Mouse (Mus musculus) left cerebral cortex, adult 2 months (tissue): Measurements from ENCODE around the gene Fras1. TPM values are rescaled to one million over a fixed set of nuclear protein-coding genes. Genes with fewer than 3 reads are reported as not detected.

Experiments
- DNase-seq, 2 experiments: peaks; one replicate each; pipeline ENCODE4 v3.0.0; 2021 to 2022; ENCODE audit warnings: low spot score in 2 of 2, mixed read lengths in 1 of 2; ENCODE audit errors: extremely low spot score in 1 of 2
- H3K27ac ChIP-seq: fragments of 200-600 bp; 2 replicates; pipeline ENCODE4 v1.8.1; 2022
- H3K4me3 ChIP-seq: fragments of 200-600 bp; 2 replicates; pipeline ENCODE4 v1.8.1; 2022
- CTCF ChIP-seq: fragments of 200-600 bp; IDR thresholded peaks from 2 replicates; pipeline ENCODE4 v1.8.1; 2022; ENCODE audit warnings: antibody characterized with exemption, mild to moderate bottlenecking, moderate library complexity
- intact Hi-C: fragments of 180-260 bp; cut with DNase I; formaldehyde crosslinking; loops from one replicate; pipeline ENCODE4 v1.15.1; 2025
- total RNA-seq, 2 experiments: library from RNA; stranded (reverse); gene quantifications; 2 replicates each; pipeline ENCODE4 v1.2.3; 2021

The Fras1 gene
- total RNA-seq, 2 experiments from 2014 or later: 23.0 to 25.2 TPM

DNA sequence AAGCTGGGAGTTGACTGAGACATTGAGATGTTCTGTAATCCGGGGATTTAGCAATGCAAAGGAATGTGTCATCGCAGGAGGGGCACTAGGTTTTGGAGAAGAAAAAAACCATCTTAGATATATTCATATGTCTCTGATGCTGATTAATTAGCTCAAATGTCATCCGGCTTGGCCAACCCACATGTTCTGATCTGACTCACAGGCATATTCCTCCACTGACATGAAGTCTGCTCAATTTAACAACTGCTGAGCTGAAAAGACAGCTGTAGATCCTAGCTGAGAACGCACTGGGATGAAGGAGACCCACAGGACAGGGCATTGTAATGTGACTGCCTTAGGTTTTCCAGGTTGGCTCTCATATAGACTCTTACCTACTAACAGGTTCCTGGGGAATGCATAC, 128.0 kb downstream of the Fras1 start:
- intact Hi-C loops: no loop called here
- Histone ChIP-seq H3K4me3 (no peak overlapping the region), H3K27ac (no peak overlapping the region)
- TF ChIP-seq CTCF: no peak
- no peak for DNase-seq

GRCm38 (mm10) chr5:96502400-96502799, 128.6 kb downstream of the Fras1 start:
- no peak overlapping the region for H3K4me3 ChIP-seq
- no peak for DNase-seq
- H3K27ac ChIP-seq: no peak overlapping the region
- intact Hi-C loops: no loop called here
- no peak for TF ChIP-seq CTCF

DNA sequence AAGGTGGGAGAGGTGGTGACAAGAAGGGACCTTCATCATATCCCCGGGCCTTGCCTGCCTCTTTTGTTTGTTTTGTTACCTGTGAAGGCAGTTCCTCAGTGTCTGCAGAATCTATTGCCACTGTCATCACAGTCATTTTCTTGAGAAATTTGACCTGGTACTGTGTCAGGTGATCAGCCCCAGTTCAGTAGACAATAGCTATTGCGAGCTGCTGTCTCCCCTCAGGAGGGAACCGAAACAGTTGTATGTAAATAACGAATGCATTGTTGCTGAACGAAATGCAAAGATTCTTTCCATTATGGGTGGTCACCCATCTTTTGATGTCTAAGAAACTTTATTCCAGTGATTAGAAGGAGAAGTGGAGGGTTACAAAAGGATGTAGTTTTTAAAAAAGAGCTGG, 137.2 kb downstream of the Fras1 start:
- intact Hi-C loops: no loop called here
- DNase-seq: no peak
- no peak overlapping the region for H3K27ac ChIP-seq

DNA sequence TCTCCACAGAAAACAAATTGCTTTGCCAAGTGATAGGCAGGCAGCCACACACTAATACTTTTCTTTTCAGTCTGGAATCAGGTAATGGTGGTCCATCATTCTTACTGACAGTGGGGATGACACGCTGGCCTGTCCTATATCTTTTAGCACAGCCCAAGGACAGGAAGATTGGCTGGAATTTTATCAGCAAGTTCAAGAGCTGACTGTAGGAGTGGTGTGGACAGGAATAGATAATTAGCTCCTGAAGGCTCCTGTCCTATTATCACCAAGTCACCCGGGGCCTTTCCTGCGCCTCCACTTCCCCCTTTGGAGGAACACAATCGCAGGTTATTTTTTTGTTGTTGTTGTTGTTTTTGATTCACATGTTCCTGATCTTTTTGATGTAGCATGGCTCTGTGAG, 139.6 kb downstream of the Fras1 start:
- no peak overlapping the region for H3K27ac ChIP-seq
- H3K4me3 ChIP-seq: no peak overlapping the region
- DNase-seq: no peak
- intact Hi-C loops: no loop called here
- no peak for TF ChIP-seq CTCF

More for the DNA sequence above, 137.2 kb downstream of the Fras1 start:
- H3K4me3 ChIP-seq: no peak overlapping the region
- no peak for TF ChIP-seq CTCF

GRCm38 (mm10) chr5:96515860-96516311, 142.1 kb downstream of the Fras1 start:
- DNase-seq: no peak
- Histone ChIP-seq H3K27ac (no peak overlapping the region), H3K4me3 (no peak overlapping the region)
- no peak for TF ChIP-seq CTCF
- intact Hi-C loops: no loop called here

DNA sequence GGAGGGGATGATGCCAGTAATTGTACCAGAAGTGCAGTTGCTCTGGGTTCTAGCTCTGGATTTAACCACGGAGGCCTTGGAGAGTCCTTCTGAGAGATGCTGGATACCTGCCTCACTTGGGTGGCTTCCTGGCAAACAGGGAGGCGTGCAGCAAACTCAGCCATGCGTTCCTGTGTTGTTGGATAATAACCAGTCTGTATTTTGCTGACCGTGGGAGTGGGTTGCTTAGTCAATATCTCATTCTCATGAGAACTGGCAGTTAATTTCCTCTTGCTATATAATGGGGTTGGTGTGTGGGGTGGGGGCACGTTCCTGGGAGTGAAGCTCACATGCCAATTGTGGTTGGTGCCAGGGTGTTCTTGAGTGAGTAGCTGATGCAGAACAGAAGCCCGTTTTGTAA, 142.6 kb downstream of the Fras1 start:
- TF ChIP-seq CTCF: no peak
- intact Hi-C loops: no loop called here
- Histone ChIP-seq H3K4me3 (no peak overlapping the region), H3K27ac (no peak overlapping the region)
- no peak for DNase-seq

DNA sequence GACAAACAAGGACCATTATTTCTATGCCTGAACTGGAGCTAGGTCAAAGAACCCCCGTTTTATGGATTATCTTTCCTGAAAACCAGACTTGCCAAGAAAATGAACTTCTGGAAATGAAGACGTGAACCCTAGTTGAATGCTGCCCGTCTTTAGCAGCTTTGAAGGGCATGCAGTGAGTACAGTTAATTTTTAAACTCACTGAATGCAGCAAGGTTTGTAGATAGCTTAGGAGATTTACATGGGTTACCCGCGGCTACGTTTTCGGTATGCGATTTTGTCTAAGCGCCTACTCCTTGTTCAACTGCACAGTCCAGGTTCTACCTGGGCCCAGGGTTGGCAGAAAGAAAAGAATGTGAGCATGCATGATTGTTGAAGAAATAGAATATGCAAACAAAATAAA, 147.8 kb downstream of the Fras1 start:
- DNase-seq: no peak
- Histone ChIP-seq H3K4me3 (no peak overlapping the region), H3K27ac (no peak overlapping the region)
- no peak for TF ChIP-seq CTCF
- intact Hi-C loops: no loop called here

DNA sequence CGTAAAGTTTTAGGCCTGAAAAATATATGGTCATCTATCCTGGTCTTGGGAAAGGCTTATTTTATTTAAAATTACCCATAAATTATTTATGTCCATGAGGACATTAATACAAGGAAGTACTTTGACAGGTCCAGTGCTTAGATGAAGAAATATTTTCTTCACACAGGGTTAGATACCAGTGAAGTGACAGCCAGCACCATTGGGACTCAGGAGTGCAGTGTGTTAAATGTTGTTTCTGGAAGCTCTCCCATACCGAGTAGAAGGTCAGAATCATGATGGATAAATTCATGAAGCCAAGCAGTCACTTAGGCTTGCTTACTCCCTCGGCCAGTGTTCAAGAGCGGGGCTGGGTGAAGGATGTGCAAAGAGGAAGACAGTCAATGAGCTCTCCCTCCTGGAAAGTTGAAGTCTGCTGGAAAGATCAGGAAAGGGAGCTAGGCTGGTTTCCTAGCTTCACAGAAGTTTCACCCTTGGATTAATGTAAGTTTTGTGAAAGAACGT, 149.2 kb downstream of the Fras1 start:
- H3K27ac ChIP-seq: no peak overlapping the region
- no peak for TF ChIP-seq CTCF
- intact Hi-C loops: no loop called here
- no peak for DNase-seq
- no peak overlapping the region for H3K4me3 ChIP-seq

- H3K4me3 ChIP-seq: no peak overlapping the region
- no peak overlapping the region for H3K27ac ChIP-seq
- intact Hi-C loops: no loop called here
- no peak for DNase-seq
- no peak for TF ChIP-seq CTCF
These were observed 154.5 kb downstream of the Fras1 start for GRCm38 (mm10) chr5:96528296-96528695.

DNA sequence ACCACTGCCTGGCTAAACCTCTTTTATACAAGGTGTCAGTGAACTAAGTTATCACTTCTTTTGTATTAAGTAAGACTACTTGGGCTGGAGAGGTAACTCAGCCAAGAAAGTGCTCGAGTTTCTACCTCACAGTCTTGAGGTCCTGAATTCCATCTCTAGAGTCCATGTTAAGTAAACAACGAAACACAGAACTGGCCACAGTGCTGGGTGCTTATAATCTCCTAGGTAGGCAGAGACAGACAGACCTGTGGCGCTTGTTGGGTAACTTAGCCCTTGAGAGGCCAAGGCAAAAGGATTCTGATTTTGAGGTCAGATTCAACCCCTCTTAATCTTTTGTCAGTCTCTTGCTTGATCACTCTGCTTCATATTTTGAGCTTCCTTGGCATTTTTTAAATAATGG, 156.8 kb downstream of the Fras1 start:
- no peak for TF ChIP-seq CTCF
- no peak for DNase-seq
- Histone ChIP-seq H3K4me3 (no peak overlapping the region), H3K27ac (no peak overlapping the region)
- intact Hi-C loops: no loop called here

DNA sequence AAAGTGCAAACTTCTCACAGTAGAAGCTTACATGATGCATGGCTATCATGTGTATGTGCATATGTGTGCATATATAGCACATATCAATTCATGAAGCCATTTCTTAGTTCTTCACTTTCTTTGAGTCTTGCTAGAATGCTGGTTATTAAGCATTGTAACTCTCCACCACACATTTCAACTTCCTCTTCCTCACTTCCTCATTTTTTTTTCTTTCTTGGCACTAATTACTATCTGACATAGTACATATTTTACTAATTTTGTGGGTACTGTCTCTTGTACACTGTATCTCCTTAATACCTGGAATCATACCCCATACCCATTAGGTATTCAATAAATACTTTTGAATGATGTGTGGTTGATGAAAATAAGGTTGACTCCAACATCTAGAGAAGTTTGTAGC, 158.2 kb downstream of the Fras1 start:
- no peak overlapping the region for H3K27ac ChIP-seq
- no peak for DNase-seq
- intact Hi-C loops: no loop called here
- no peak overlapping the region for H3K4me3 ChIP-seq
- TF ChIP-seq CTCF: no peak

- H3K27ac ChIP-seq: no peak overlapping the region
- TF ChIP-seq CTCF: no peak
- intact Hi-C loops: no loop called here
- no peak for DNase-seq
- no peak overlapping the region for H3K4me3 ChIP-seq
These were observed 162.8 kb downstream of the Fras1 start for GRCm38 (mm10) chr5:96536527-96536926.

GRCm38 (mm10) chr5:96536937-96537336, 163.2 kb downstream of the Fras1 start:
- TF ChIP-seq CTCF: no peak
- no peak overlapping the region for H3K4me3 ChIP-seq
- no peak overlapping the region for H3K27ac ChIP-seq
- intact Hi-C loops: no loop called here
- no peak for DNase-seq
